Mouse (Mus musculus) ES-CJ7 (cell line): ENCODE measurements at regions not wholly inside any gene's neighbourhood (a gene's known extent, or its start where the extent isn't known, plus 50 kb on each side); places are given as distances from the start of the nearest gene placed in this dataset.

Experiments
- DNase-seq: peaks from one replicate; pipeline ENCODE4 v3.0.0; 2011; ENCODE audit warnings: low read depth, low spot score

- peak; percentile 3 for DNase-seq
Measured at GRCm38 (mm10) chr12:27062061-27062461, 280.3 kb downstream of the Sox11 start.

- no peak for DNase-seq
Measured at GRCm38 (mm10) chr12:27060899-27061762, 281.2 kb downstream of the Sox11 start.

GRCm38 (mm10) chr12:27059885-27060284, 282.5 kb downstream of the Sox11 start:
- peak; percentile 14 for DNase-seq

GRCm38 (mm10) chr12:27054411-27054810, 288.0 kb downstream of the Sox11 start:
- no peak for DNase-seq

GRCm38 (mm10) chr12:27037922-27038321, 304.5 kb downstream of the Sox11 start:
- no peak for DNase-seq

GRCm38 (mm10) chr12:27019751-27020150, 322.6 kb downstream of the Sox11 start:
- no peak for DNase-seq

GRCm38 (mm10) chr12:27018366-27018765, 324.0 kb downstream of the Sox11 start:
- DNase-seq, result no peak

GRCm38 (mm10) chr12:26999287-26999686, 343.1 kb downstream of the Sox11 start:
- no peak for DNase-seq

- no peak for DNase-seq
Measured at GRCm38 (mm10) chr12:26976284-26977065, 365.9 kb downstream of the Sox11 start.

GRCm38 (mm10) chr12:26972495-26973113, 369.8 kb downstream of the Sox11 start:
- no peak for DNase-seq

GRCm38 (mm10) chr12:26967018-26967737, 375.2 kb downstream of the Sox11 start:
- no peak for DNase-seq

GRCm38 (mm10) chr12:26963917-26964316, 378.5 kb downstream of the Sox11 start:
- DNase-seq, result no peak

GRCm38 (mm10) chr12:26939831-26940230, 402.5 kb downstream of the Sox11 start:
- no peak for DNase-seq

- DNase-seq, result no peak
Measured at GRCm38 (mm10) chr12:26937836-26938235, 404.5 kb downstream of the Sox11 start.

- DNase-seq, result no peak
Measured at GRCm38 (mm10) chr12:26936696-26937458, 405.5 kb downstream of the Sox11 start.

- DNase-seq, result no peak
Measured at GRCm38 (mm10) chr12:26930155-26930867, 412.1 kb downstream of the Sox11 start.

- no peak for DNase-seq
Measured at GRCm38 (mm10) chr12:26906126-26906525, 436.2 kb downstream of the Sox11 start.

- DNase-seq, result no peak
Measured at GRCm38 (mm10) chr12:26903894-26904272, 434.9 kb downstream of the Cmpk2 start.

- DNase-seq, result no peak
Measured at GRCm38 (mm10) chr12:26903073-26903893, 434.3 kb downstream of the Cmpk2 start.
